Mouse (Mus musculus) ES-Bruce4 (cell line): Measurements from ENCODE around the gene Gadd45g.

Experiments used
- CTCF ChIP-seq: IDR thresholded peaks from one replicate; pipeline ENCODE4 v1.8.1; 2011; ENCODE audit warnings: low read depth, low read length
- EP300 ChIP-seq: IDR thresholded peaks from 2 replicates; pipeline ENCODE4 v1.6.1; 2011; ENCODE audit warnings: low read depth, low read length; ENCODE audit not compliant: insufficient read depth

- TF ChIP-seq CTCF = no peak
- no peak for TF ChIP-seq EP300
These were observed 9.1 kb downstream of the Gadd45g start for GRCm38 (mm10) chr13:51855584-51855983.
